Mouse (Mus musculus) testis, adult 2 months (tissue): ENCODE measurements around the gene L3mbtl2.

Experiments
- CTCF ChIP-seq: fragments of 200-500 bp; IDR thresholded peaks from 2 replicates; pipeline ENCODE4 v1.5.1; 2012; ENCODE audit warnings: low read depth, mild to moderate bottlenecking, inconsistent platforms, low read length, moderate library complexity; ENCODE audit not compliant: control insufficient read depth, insufficient read depth, insufficient replicate concordance
- POLR2A ChIP-seq: fragments of 200-500 bp; IDR thresholded peaks from 2 replicates; pipeline ENCODE4 v1.6.1; 2012; ENCODE audit warnings: low read depth, mild to moderate bottlenecking, inconsistent platforms, low read length, moderate library complexity; ENCODE audit not compliant: control insufficient read depth

GRCm38 (mm10) chr15:81666957-81667356, 3.3 kb downstream of the L3mbtl2 start:
- TF ChIP-seq POLR2A (no peak), CTCF (no peak)
